Mouse (Mus musculus): Measurements from ENCODE around the gene Mlph.

DNA sequence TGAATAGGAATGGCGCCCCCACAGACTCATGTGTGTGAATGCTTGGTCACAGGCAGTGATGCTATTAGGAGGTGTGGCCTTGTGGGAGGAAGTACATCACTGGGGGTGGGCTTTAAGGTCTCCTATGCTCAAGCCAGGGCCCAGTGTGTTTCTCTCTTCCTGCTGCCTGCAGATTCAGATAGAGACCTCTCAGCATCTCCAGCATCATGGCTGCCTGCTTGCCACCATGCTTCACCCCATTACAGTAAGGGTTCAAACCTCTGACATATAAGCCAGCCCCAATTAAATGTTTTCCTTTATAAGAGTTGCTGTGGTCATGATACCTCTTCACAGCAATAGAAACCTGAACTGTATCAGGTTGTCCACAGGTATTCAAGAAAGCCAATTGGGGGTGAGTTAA lies 81.0 kb downstream of the Mlph start:
- TF ChIP-seq CTCF (conservative IDR thresholded peaks at IDR 0.05; ENCODE audit: low read length) (no peak), POU5F1 (IDR thresholded peaks at IDR 0.05; ENCODE audit: borderline replicate concordance, low read length) (no peak)

Measured in E14TG2a.4 (cell line).